Mouse (Mus musculus): ENCODE data around the gene Kif1b. TPM values are rescaled to one million over a fixed set of nuclear protein-coding genes. Genes with fewer than 3 reads are reported as not detected.

Kif1b gene
- polyA plus RNA-seq, 1 experiment = 43.8 TPM

DNA sequence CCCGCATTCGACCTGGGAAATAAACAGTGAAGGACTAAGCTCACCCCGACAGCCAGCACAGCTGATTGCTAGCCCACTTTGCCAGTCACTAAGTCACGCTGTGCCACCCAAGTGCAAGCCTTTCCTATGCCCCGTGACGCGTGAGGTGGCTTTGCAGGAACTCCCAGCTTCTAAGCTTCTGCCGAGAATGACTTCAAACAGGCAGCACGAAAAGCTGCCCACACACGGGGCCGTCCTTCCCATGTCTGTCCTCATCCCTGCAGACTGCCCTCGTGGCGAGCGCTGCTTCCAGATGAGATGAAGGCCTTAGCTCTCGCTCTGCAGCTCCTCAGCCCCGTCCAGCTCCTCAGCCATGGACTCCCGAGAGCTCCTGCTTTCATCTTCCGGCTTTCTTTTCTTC lies 179.0 kb downstream of the Kif1b start:
- no peak for TF ChIP-seq CTCF (IDR thresholded peaks at IDR 0.05; ENCODE audit: insufficient read depth, low read length)
- no peak for TF ChIP-seq POLR2A (IDR thresholded peaks at IDR 0.05; ENCODE audit: borderline replicate concordance, extremely low read depth, low read depth, low read length)
- WGBS = 77% methylated on average over 18 of the region's 18 CpGs
- Histone ChIP-seq H3K4me3 (replicated peaks; ENCODE audit: extremely low read depth, low read depth, low read length) (no peak overlapping the region), H3K4me1 (ENCODE audit: control insufficient read depth, insufficient read depth, low read length) (no peaks in the 10 kb centered on the region)
- no peak for DNase-seq

DNA sequence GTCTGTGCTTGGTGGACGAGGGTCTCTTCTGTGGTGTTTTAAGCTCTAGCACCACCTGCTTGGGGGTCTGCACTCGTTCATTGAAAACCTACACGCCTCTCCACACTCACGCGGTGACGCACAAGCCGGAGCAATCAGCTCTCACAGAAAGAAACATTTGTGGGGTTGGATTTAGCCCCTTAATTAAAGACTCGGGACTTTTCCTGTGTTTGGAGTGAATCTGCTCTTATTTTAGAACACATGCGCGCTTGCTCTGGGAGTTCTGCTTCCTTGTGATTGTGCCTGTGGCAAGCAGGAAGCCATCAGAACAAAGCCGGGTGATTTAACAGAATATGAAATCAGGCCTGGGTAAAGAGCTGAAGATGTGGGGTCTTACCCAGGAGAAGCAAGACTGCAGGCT lies 180.8 kb downstream of the Kif1b start, which contains the start of gene Cort:
Gene Cort (minus strand): TSS at position 101 of the 400 bp plus-strand sequence.
- H3K4me3 ChIP-seq (replicated peaks; ENCODE audit: extremely low read depth, low read depth, low read length) = no peak within 1 kb of the TSS
- no peak for TF ChIP-seq CTCF (IDR thresholded peaks at IDR 0.05; ENCODE audit: insufficient read depth, low read length)
- no peak for DNase-seq
- no peaks in the 10 kb centered on the region for H3K4me1 ChIP-seq (ENCODE audit: control insufficient read depth, insufficient read depth, low read length)
- 69% methylated on average over 11 of the region's 11 CpGs for whole genome bisulfite sequencing

Other genes starting within 250 kb of the Kif1b start
- gene Pex14, start 207.8 kb downstream of the Kif1b start, polyA plus RNA-seq (2012; rRNA removed) = 36.3 and 39.2 TPM in 2 replicates
- gene Dffa, start 203.5 kb downstream of the Kif1b start, polyA plus RNA-seq (2012; rRNA removed) = 15.2 and 19.4 TPM in 2 replicates
- not detected in 2 replicates for gene Cort, start 180.9 kb downstream of the Kif1b start, polyA plus RNA-seq (2012; rRNA removed)
- gene Cenps, start 170.1 kb downstream of the Kif1b start, polyA plus RNA-seq (2012; rRNA removed) = 0.37 and 1.4 TPM in 2 replicates
- 118 and 184 TPM in 2 replicates for gene Pgd, start 140.9 kb downstream of the Kif1b start, polyA plus RNA-seq (2012; rRNA removed)
- gene Ube4b, start 119.1 kb upstream of the Kif1b start, polyA plus RNA-seq (2012; rRNA removed) = 51.0 and 53.3 TPM in 2 replicates
- 2.1 and 2.2 TPM in 2 replicates for gene Rbp7, start 147.3 kb upstream of the Kif1b start, polyA plus RNA-seq (2012; rRNA removed)
- not detected in 2 replicates for gene Tmem274, start 169.7 kb upstream of the Kif1b start, polyA plus RNA-seq (2012; rRNA removed)
- gene Nmnat1, start 177.5 kb upstream of the Kif1b start, polyA plus RNA-seq (2012; rRNA removed) = 4.1 and 4.5 TPM in 2 replicates
- gene Lzic, start 177.5 kb upstream of the Kif1b start, polyA plus RNA-seq (2012; rRNA removed) = 9.6 and 11.6 TPM in 2 replicates
- gene Ctnnbip1, start 210.5 kb upstream of the Kif1b start, polyA plus RNA-seq (2012; rRNA removed) = 9.8 and 16.0 TPM in 2 replicates

Data from lung, adult 2 months (tissue).